Mouse (Mus musculus) cerebellum, adult 2 months (tissue): ENCODE measurements around the gene Pawr. TPM values are rescaled to one million over a fixed set of nuclear protein-coding genes. Genes with fewer than 3 reads are reported as not detected.
"Not testable (repeated sequence)": the region's sequence is repeated elsewhere in the genome, so short reads cannot be mapped to it uniquely, and the experiment has no call there.

Experiments used
- DNase-seq, 2 experiments: peaks; one replicate each; pipeline ENCODE4 v3.0.0; 2021
- H3K27ac ChIP-seq: fragments of 200-500 bp; 2 replicates; pipeline ENCODE4 v1.5.1; 2012; ENCODE audit warnings: low read length, control low read depth, inconsistent platforms; ENCODE audit not compliant: insufficient read depth
- H3K27me3 ChIP-seq: fragments of 200-500 bp; 2 replicates; pipeline ENCODE4 v1.6.1; 2012; ENCODE audit warnings: inconsistent platforms, mild to moderate bottlenecking, low read length, moderate library complexity; ENCODE audit not compliant: control insufficient read depth, insufficient read depth
- H3K4me1 ChIP-seq: fragments of 200-500 bp; 2 replicates; pipeline ENCODE4 v1.6.1; 2011; ENCODE audit warnings: low read length; ENCODE audit not compliant: control insufficient read depth, insufficient read depth
- H3K4me3 ChIP-seq: fragments of 200-500 bp; replicated peaks from 2 replicates; pipeline ENCODE3; 2011; ENCODE audit warnings: mild to moderate bottlenecking, low read depth, low read length, control low read depth; ENCODE audit not compliant: insufficient read depth
- CTCF ChIP-seq: fragments of 200-500 bp; IDR thresholded peaks from 2 replicates; pipeline ENCODE4 v1.5.1; 2011; ENCODE audit warnings: low read depth, mild to moderate bottlenecking, control low read depth, low read length, moderate library complexity, borderline replicate concordance; ENCODE audit not compliant: insufficient read depth
- POLR2A ChIP-seq: fragments of 200-500 bp; IDR thresholded peaks from 2 replicates; pipeline ENCODE4 v1.6.1; 2011; ENCODE audit warnings: low read length, control low read depth, borderline replicate concordance; ENCODE audit not compliant: insufficient read depth
- WGBS: fragments of 180-500 bp; shearing (Covaris S2); methylation state at CpG from one replicate; pipeline ENCODE4 v1.1.7; 2018; 5-methylcytosine and 5-hydroxymethylcytosine counted together
- polyA plus RNA-seq: library from polyadenylated mRNA; depleted of rRNA; stranded (reverse); fragments of >200 nt; gene quantifications from 2 replicates; pipeline ENCODE4 v1.2.3, GENCODE M21; 2012

The Pawr gene
- polyA plus RNA-seq, 1 experiment = 1.3 TPM

DNA sequence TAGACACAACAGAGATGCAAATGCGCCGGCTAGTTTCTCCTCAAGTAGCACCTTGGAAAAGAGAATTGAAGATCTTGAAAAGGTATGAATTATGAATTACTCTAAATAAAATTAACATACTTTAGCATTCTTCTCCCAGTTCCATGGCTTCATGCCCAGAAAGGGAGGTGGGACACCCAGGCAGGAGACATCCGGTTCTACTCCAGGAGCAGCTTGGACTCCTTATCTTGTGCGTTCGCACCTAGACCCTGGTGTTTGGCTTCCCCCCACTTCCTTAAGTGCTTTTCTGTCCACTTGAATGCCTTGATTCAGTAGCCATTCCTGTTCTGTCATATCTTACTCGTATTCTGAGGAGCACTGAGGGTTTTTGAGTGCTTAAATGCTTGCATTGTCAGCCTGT is 77.6 kb downstream of the Pawr start:
- Histone ChIP-seq H3K4me1 (no peaks in the 10 kb centered on the region), H3K27me3 (no peaks in the 10 kb centered on the region), H3K27ac (no peak overlapping the region), H3K4me3 (no peak overlapping the region)
- DNase-seq = no peak
- no peak for TF ChIP-seq CTCF
- TF ChIP-seq POLR2A = no peak
- 81% methylated on average over 6 of the region's 6 CpGs for WGBS

GRCm38 (mm10) chr10:108414936-108415635 is 83.2 kb downstream of the Pawr start:
- WGBS = 84% methylated on average over 14 of the region's 14 CpGs
- TF ChIP-seq CTCF = no peak
- TF ChIP-seq POLR2A = no peak
- no peak overlapping the region for H3K27ac ChIP-seq
- no peak for DNase-seq
- H3K4me3 ChIP-seq = no peak overlapping the region
- H3K27me3 ChIP-seq = no peaks in the 10 kb centered on the region
- no peaks in the 10 kb centered on the region for H3K4me1 ChIP-seq

DNA sequence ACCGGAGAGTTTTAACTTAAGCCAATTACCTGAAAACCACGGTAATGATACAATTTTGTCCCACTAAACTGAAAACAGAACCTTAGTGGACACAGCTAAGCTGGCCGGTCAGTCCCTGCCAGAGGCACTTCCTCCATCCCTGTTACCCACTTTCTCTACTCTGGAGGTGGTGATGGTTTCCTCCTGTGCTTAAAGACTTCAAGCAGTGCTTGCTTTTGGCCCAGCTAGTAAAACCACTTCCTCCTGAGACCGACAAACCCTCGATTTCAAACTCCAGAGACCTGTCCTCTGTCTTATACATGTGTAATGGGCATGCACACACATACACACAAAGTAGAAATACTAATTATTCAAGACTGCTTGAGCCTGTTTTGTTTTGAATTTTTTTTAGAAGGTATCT is 85.5 kb downstream of the Pawr start:
- TF ChIP-seq CTCF (no peak), POLR2A (no peak)
- WGBS = 91% methylated on average over 5 of the region's 5 CpGs
- Histone ChIP-seq H3K4me1 (no peaks in the 10 kb centered on the region), H3K4me3 (no peak overlapping the region), H3K27ac (no peak overlapping the region), H3K27me3 (no peaks in the 10 kb centered on the region)
- no peak for DNase-seq

DNA sequence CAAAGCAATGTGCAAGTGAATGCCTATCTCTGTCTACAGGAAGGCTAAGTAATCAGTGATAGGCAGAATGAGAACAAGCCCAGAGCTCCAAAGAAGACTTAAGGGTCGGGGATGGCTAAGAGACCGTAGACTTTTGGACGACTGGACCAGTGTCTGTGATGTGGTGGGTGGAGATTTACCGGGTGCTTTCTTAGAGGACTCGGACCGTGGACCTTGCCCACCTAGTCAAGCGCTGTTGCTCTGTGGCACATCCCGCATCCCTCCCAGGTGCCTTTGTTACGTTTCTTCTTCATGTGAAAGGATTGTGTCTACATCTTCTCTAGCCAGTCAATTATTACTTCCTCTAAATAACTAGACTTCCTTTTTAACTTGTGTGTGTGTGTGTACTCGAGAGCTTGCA is 98.6 kb downstream of the Pawr start:
- Histone ChIP-seq H3K4me1 (no peaks in the 10 kb centered on the region), H3K27me3 (no peaks in the 10 kb centered on the region), H3K27ac (no peak overlapping the region), H3K4me3 (no peak overlapping the region)
- WGBS = 91% methylated on average over 10 of the region's 10 CpGs
- no peak for DNase-seq
- TF ChIP-seq POLR2A (no peak), CTCF (no peak)

- Histone ChIP-seq H3K27me3 (no peaks in the 10 kb centered on the region), H3K4me1 (no peaks in the 10 kb centered on the region), H3K27ac (no peak overlapping the region), H3K4me3 (no peak overlapping the region)
- TF ChIP-seq CTCF (peak; percentile 3; the same call in 1 of the 2 replicates), POLR2A (no peak)
- no peak for DNase-seq
- WGBS = 57% methylated on average over 10 of the region's 10 CpGs
These were observed 100.3 kb downstream of the Pawr start for GRCm38 (mm10) chr10:108432194-108432593.

GRCm38 (mm10) chr10:108433976-108434375 is 102.1 kb downstream of the Pawr start:
- no peak for TF ChIP-seq POLR2A
- TF ChIP-seq CTCF = no peak
- H3K4me1 ChIP-seq = no peaks in the 10 kb centered on the region
- WGBS = 26% methylated on average over 15 of the region's 15 CpGs

DNA sequence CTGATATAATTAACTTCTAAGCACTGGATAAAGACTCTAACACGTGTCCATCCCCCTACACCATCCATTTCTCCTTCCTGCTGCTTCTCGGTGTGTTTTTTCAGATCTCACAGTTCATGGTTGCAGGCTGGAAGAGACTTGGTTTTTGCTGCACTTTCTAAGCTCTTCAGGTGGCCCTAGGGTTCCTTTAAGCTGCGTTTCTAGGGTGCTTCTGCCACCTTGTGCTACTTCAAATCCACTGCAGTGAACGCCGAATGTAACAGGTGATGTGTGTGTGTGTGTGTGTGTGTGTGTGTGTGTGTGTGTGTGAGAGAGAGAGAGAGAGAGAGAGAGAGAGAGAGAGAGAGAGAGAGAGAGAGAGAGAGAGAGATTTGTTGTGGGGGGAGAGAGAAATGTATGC is 103.7 kb downstream of the Pawr start:
- no peak overlapping the region for H3K4me3 ChIP-seq
- WGBS = 28% methylated on average over 5 of the region's 5 CpGs
- H3K4me1 ChIP-seq = no peaks in the 10 kb centered on the region
- TF ChIP-seq CTCF (peak; percentile 34; the same call in 1 of the 2 replicates), POLR2A (no peak)
- no peaks in the 10 kb centered on the region for H3K27me3 ChIP-seq
- DNase-seq = no peak
- no peak overlapping the region for H3K27ac ChIP-seq

More at GRCm38 (mm10) chr10:108433976-108434375, 102.1 kb downstream of the Pawr start:
- Histone ChIP-seq H3K4me3 (no peak overlapping the region), H3K27ac (no peak overlapping the region), H3K27me3 (no peaks in the 10 kb centered on the region)
- DNase-seq = no peak

DNA sequence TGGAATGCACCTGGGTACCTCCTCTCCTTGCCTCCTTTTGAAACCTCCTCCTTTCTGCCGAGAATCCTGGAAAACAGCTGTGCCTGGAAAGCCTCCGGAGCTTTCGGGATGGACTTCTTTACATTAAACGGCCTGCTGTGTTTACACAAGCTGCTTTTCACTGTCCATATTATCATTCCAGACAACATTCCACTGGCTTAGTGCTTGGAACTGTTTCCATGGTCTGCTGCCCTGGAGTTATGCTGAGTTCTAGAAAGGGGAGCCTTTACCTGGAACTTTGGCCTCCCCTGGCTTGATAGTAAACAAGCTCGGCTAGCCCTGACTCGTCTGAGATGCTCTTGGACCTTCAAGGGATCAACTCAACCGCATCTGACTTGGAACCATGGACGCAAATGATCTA is 104.4 kb downstream of the Pawr start:
- 40% methylated on average over 8 of the region's 8 CpGs for WGBS
- no peak overlapping the region for H3K4me3 ChIP-seq
- TF ChIP-seq CTCF = no peak
- TF ChIP-seq POLR2A = no peak
- no peaks in the 10 kb centered on the region for H3K27me3 ChIP-seq
- H3K4me1 ChIP-seq = no peaks in the 10 kb centered on the region
- no peak for DNase-seq
- no peak overlapping the region for H3K27ac ChIP-seq

GRCm38 (mm10) chr10:108440251-108440650 is 108.3 kb downstream of the Pawr start:
- H3K27me3 ChIP-seq, H3K4me1 ChIP-seq, H3K4me3 ChIP-seq, DNase-seq, H3K27ac ChIP-seq: not testable (repeated sequence)
- 92% methylated on average over 5 of the region's 5 CpGs for WGBS
